8 mouse cellular contexts compared by ENCODE assay signal in genomic region chr5:76782414-76783103, GRCm38 (mm10).
DNase-seq lines count a peak whose midpoint lies in the region; ATAC-seq lines count a peak whose summit lies in the region.

No protein-coding gene starts in this region.

- H3K9ac ChIP-seq in midbrain, embryonic 11.5 days (ENCODE audit: low read length), result no peak overlapping the region

- H3K9me3 ChIP-seq in hindbrain, embryonic 10.5 days, result no peaks in the 10 kb centered on the region
- no peaks in the 10 kb centered on the region for H3K9me3 ChIP-seq in midbrain, embryonic 11.5 days (ENCODE audit: control insufficient read depth, low read length)

- peak; percentile 80 for ATAC-seq in midbrain, embryonic 11.5 days (ENCODE audit: low FRiP score)

- no peaks in the 10 kb centered on the region for H3K27me3 ChIP-seq in hindbrain, embryonic 10.5 days (ENCODE audit: insufficient read depth, poor library complexity, severe bottlenecking)
- H3K27me3 ChIP-seq in midbrain, embryonic 11.5 days (ENCODE audit: control insufficient read depth, insufficient read depth, low read length), result no peaks in the 10 kb centered on the region

- no peak overlapping the region for H3K4me3 ChIP-seq in hindbrain, embryonic 10.5 days
- H3K4me3 ChIP-seq in midbrain, embryonic 11.5 days (ENCODE audit: low read depth, low read length), result no peak overlapping the region

- H3K4me1 ChIP-seq in hindbrain, embryonic 10.5 days (replicated peaks), result peaks cover 38% of the 10 kb centered on the region
- H3K4me1 ChIP-seq in midbrain, embryonic 11.5 days (ENCODE audit: control insufficient read depth, insufficient read depth, low read length), result peaks cover 17% of the 10 kb centered on the region

- no peak overlapping the region for H3K4me2 ChIP-seq in midbrain, embryonic 11.5 days

- peaks cover 17% of the 10 kb centered on the region for H3K36me3 ChIP-seq in hindbrain, embryonic 10.5 days
- H3K36me3 ChIP-seq in midbrain, embryonic 11.5 days (ENCODE audit: control insufficient read depth, insufficient read depth, low read length), result no peaks in the 10 kb centered on the region

- peak; percentile 26 for DNase-seq in adrenal gland, postnatal 14 days
- no peak for DNase-seq in adrenal gland, postnatal 10 days
- peak; percentile 16 for DNase-seq in 3T3-L1 (ENCODE audit: low read depth, low spot score)
- peak; percentile 22 for DNase-seq in hindbrain, embryonic 10.5 days (ENCODE audit: low spot score)
- peak; percentile 88 for DNase-seq in midbrain, embryonic 11.5 days (ENCODE audit: low spot score, missing footprints)
- DNase-seq in spleen, postnatal 10 days (ENCODE audit: low spot score in 2 of 2), result no peak
- DNase-seq in T-cell, adult 2 months (ENCODE audit: low spot score), result no peak
- no peak for DNase-seq in cerebellum, adult 18-20 months

- WGBS in hindbrain, embryonic 10.5 days, result 50% methylated on average over 7 of the region's 7 CpGs
- 47% methylated on average over 7 of the region's 7 CpGs for WGBS in midbrain, embryonic 11.5 days

- peak overlapping the region; percentile 83 for H3K27ac ChIP-seq in hindbrain, embryonic 10.5 days
- peak overlapping the region; percentile 85 for H3K27ac ChIP-seq in midbrain, embryonic 11.5 days (ENCODE audit: low read depth, low read length)

Comparison
In these comparisons a context has a peak if more than half of its experiments do, and no peak if none do; other contexts are left out.
1. DNase-seq: peak in adrenal gland, postnatal 14 days (single experiment), 3T3-L1 (single experiment), hindbrain, embryonic 10.5 days (single experiment) and midbrain, embryonic 11.5 days (single experiment); none in adrenal gland, postnatal 10 days (single experiment), spleen, postnatal 10 days (0 of 2), T-cell, adult 2 months (single experiment) and cerebellum, adult 18-20 months (0 of 2).